Mouse (Mus musculus) cerebellum, adult 2 months (tissue): Measurements from ENCODE around the gene Rgs8. TPM values are rescaled to one million over a fixed set of nuclear protein-coding genes. Genes with fewer than 3 reads are reported as not detected.

Experiments
- DNase-seq, 2 experiments: peaks; one replicate each; pipeline ENCODE4 v3.0.0; 2021
- H3K27ac ChIP-seq: fragments of 200-500 bp; 2 replicates; pipeline ENCODE4 v1.5.1; 2012; ENCODE audit warnings: low read length, control low read depth, inconsistent platforms; ENCODE audit not compliant: insufficient read depth
- H3K27me3 ChIP-seq: fragments of 200-500 bp; 2 replicates; pipeline ENCODE4 v1.6.1; 2012; ENCODE audit warnings: inconsistent platforms, mild to moderate bottlenecking, low read length, moderate library complexity; ENCODE audit not compliant: control insufficient read depth, insufficient read depth
- H3K4me1 ChIP-seq: fragments of 200-500 bp; 2 replicates; pipeline ENCODE4 v1.6.1; 2011; ENCODE audit warnings: low read length; ENCODE audit not compliant: control insufficient read depth, insufficient read depth
- H3K4me3 ChIP-seq: fragments of 200-500 bp; replicated peaks from 2 replicates; pipeline ENCODE3; 2011; ENCODE audit warnings: mild to moderate bottlenecking, low read depth, low read length, control low read depth; ENCODE audit not compliant: insufficient read depth
- CTCF ChIP-seq: fragments of 200-500 bp; IDR thresholded peaks from 2 replicates; pipeline ENCODE4 v1.5.1; 2011; ENCODE audit warnings: low read depth, mild to moderate bottlenecking, control low read depth, low read length, moderate library complexity, borderline replicate concordance; ENCODE audit not compliant: insufficient read depth
- POLR2A ChIP-seq: fragments of 200-500 bp; IDR thresholded peaks from 2 replicates; pipeline ENCODE4 v1.6.1; 2011; ENCODE audit warnings: low read length, control low read depth, borderline replicate concordance; ENCODE audit not compliant: insufficient read depth
- whole genome bisulfite sequencing: fragments of 180-500 bp; shearing (Covaris S2); methylation state at CpG from one replicate; pipeline ENCODE4 v1.1.7; 2018; 5-methylcytosine and 5-hydroxymethylcytosine counted together
- polyA plus RNA-seq: library from polyadenylated mRNA; depleted of rRNA; stranded (reverse); fragments of >200 nt; gene quantifications from 2 replicates; pipeline ENCODE4 v1.2.3, GENCODE M21; 2012; rRNA removed

Gene Rgs8
- polyA plus RNA-seq, 1 experiment = 371 TPM

DNA sequence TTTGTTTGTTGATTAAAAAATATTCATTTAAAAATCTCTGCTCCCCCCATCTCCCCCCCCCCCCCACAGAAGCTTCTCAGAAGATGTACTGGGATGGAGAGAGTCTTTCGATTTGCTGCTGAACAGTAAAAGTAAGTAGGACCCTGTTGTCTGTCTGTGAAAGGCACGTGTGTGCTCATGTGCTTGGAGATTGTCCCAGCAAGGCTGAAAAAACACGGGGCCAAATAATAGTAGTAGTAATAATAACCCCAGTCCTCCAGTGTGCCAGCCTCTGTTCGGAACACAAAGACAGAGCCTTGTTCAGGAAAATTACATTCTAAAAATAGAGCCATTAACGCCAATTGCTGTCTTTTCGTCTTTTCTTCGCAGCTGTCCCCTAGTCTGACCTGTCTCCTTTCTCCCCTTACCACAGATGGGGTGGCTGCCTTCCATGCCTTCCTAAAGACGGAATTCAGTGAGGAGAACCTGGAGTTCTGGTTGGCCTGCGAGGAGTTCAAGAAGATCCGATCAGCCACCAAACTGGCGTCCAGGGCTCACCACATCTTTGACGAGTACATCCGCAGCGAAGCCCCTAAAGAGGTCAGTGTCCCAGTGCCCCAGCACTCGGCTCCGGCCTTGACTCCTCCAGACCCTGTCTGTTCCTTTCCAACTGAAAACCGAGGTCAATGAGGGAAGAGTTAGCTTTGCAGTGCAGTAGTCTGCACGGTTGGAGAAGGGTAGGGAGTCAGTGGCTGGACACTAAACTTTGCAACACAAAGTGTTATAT, 88.9 kb downstream of the Rgs8 start:
- no peak for DNase-seq
- peaks cover 7% of the 10 kb centered on the region for H3K4me1 ChIP-seq
- H3K27me3 ChIP-seq = no peaks in the 10 kb centered on the region
- no peak overlapping the region for H3K27ac ChIP-seq
- H3K4me3 ChIP-seq = peak overlapping the region; percentile 24
- TF ChIP-seq POLR2A = no peak
- TF ChIP-seq CTCF = no peak
- 57% methylated on average over 18 of the region's 18 CpGs for WGBS

- Histone ChIP-seq H3K27me3 (no peaks in the 10 kb centered on the region), H3K27ac (no peak overlapping the region), H3K4me3 (no peak overlapping the region), H3K4me1 (peaks cover 7% of the 10 kb centered on the region)
- peak; percentile 72 to 82 for DNase-seq
- no peak for TF ChIP-seq POLR2A
- TF ChIP-seq CTCF = peak; percentile 92
- WGBS = 47% methylated on average over 11 of the region's 11 CpGs
Measured at GRCm38 (mm10) chr1:153742374-153743155, 89.7 kb downstream of the Rgs8 start.

DNA sequence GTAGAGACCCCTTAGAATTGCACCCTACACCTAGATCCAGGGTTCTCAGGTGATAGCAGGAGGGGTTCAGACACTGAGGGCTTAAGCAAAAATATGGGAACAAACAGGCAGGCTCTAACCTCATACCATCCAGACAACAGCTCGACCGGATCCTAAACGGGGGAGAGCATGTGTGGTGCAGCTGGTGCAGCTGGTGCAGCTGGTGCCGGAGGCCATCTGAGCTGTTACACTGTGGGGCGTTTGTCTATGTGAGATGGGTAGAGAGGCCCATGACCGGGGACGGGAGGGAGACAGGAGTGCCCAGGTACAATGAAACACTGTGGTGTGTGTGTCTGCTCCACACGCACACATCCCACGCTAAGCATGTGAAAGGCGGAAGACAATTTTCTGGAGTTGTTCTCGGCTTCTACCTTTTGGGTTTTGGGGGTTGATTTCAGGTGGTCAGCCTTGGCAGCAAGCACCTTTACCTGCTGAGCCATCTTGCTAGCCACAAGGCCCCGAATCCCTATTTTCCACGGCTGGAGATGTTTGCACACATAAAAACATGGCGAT, 93.4 kb downstream of the Rgs8 start:
- Histone ChIP-seq H3K4me3 (no peak overlapping the region), H3K27me3 (no peaks in the 10 kb centered on the region), H3K4me1 (peaks cover 7% of the 10 kb centered on the region), H3K27ac (no peak overlapping the region)
- DNase-seq = no peak
- TF ChIP-seq POLR2A = no peak
- no peak for TF ChIP-seq CTCF
- 75% methylated on average over 14 of the region's 14 CpGs for WGBS

DNA sequence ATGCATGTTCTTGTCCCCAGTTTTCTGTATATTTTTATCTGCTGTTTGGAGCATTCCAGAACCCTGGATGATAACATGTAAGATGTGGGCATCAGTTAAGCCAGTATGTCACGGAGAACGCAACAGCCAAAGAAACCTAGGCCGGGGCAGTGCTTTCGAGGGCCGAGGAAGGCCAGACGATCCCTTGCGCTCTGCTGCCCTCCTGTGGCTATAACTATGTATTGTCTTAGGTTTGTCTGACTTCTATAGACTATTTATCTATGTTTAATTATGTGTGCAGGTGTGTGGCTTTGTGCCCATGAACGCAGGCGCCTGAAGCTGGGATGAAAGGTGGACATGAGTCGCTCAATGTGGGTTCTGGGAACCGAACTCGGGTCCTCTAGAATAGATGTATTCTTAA, 93.9 kb downstream of the Rgs8 start:
- peak; percentile 68 to 75 for DNase-seq
- Histone ChIP-seq H3K4me3 (no peak overlapping the region), H3K27me3 (no peaks in the 10 kb centered on the region), H3K27ac (no peak overlapping the region), H3K4me1 (peaks cover 7% of the 10 kb centered on the region)
- TF ChIP-seq CTCF (peak; percentile 96), POLR2A (no peak)
- 4% methylated on average over 12 of the region's 12 CpGs for WGBS

- TF ChIP-seq POLR2A (no peak), CTCF (no peak)
- no peak for DNase-seq
- no peak overlapping the region for H3K27ac ChIP-seq
- 69% methylated on average over 12 of the region's 12 CpGs for WGBS
- H3K27me3 ChIP-seq = no peaks in the 10 kb centered on the region
- no peaks in the 10 kb centered on the region for H3K4me1 ChIP-seq
- H3K4me3 ChIP-seq = no peak overlapping the region
Measured at GRCm38 (mm10) chr1:153747861-153748530, 95.2 kb downstream of the Rgs8 start.

DNA sequence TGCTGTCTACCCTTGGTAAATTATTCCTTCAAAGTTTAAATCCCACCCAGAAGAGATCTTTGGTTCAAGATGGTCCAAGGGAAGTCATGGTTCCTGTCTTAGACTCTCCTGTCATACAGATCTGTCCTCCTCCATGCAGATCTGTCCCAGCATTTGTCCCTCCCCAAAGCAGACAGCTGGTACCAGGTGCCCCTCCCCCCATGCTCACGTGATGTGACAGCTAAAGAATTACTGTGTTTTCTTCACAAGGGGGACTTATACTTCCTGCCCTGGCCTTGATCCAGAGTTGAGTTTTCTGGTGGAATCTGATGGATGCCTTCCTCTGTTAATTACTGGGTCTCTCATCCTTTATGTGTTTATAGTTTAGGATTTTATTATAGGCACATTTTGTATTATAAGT, 95.7 kb downstream of the Rgs8 start:
- Histone ChIP-seq H3K4me3 (no peak overlapping the region), H3K27me3 (no peaks in the 10 kb centered on the region), H3K4me1 (no peaks in the 10 kb centered on the region), H3K27ac (no peak overlapping the region)
- TF ChIP-seq CTCF (no peak), POLR2A (no peak)
- DNase-seq = no peak
- 10% methylated on average over 1 of the region's 1 CpGs for WGBS

DNA sequence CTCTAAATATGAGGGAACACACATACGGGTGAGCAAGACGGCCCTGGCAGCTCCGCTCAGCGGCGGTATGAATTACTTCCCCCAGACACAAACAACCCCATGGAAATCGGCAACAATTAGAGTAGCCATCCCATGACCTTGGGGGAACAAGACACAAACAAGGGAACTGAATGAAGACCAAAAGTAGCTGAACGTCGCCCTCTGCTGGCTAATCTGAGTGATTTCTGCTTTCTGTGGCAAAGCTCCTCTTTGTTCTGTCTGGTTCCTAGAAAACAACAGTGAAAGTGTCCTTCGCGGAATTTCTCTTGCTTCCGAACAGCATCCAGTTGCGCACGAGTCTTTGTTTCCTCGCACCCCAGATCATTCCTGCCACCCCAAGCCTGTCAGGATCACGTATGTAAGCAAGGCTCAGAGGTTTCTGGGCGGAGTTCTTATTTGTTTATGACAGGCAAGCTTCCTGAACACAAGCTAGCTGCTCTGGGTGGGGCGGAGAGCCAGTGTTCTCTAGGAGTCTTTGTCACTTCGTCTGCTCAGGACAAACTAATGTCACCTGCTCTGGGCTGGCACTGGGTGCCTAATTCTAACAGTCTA, 96.5 kb downstream of the Rgs8 start, which contains the start of gene Rnasel:
Gene Rnasel, plus strand, starts transcription at position 216 of the 591 bp plus-strand sequence.
- H3K27ac ChIP-seq = no peak within 1 kb of the TSS
- no peaks in the 10 kb centered on the region for H3K27me3 ChIP-seq
- TF ChIP-seq POLR2A (no peak), CTCF (peak; percentile 72)
- DNase-seq = peak; percentile 57 to 63
- 3% methylated on average over 18 of the region's 18 CpGs for WGBS
- peak within 1 kb of the TSS; percentile 20 for H3K4me3 ChIP-seq
- H3K4me1 ChIP-seq = no peaks in the 10 kb centered on the region

Other genes starting within 250 kb of the Rgs8 start
- gene Shcbp1l, start 227.9 kb upstream of the Rgs8 start, polyA plus RNA-seq = 5.8 and 7.0 TPM in 2 replicates
- gene Dhx9, start 165.4 kb upstream of the Rgs8 start, polyA plus RNA-seq = 57.5 and 63.0 TPM in 2 replicates
- 2.9 and 3.8 TPM in 2 replicates for gene Npl, start 103.0 kb upstream of the Rgs8 start, polyA plus RNA-seq
- 12.2 and 12.7 TPM in 2 replicates for gene Rgs16, start 87.3 kb downstream of the Rgs8 start, polyA plus RNA-seq
- 3.8 and 3.9 TPM in 2 replicates for gene Rnasel, start 96.4 kb downstream of the Rgs8 start, polyA plus RNA-seq
- gene Rgsl1, start 191.1 kb downstream of the Rgs8 start, polyA plus RNA-seq = 0.70 and 0.78 TPM in 2 replicates
- not detected in 2 replicates for gene Teddm1b, start 221.3 kb downstream of the Rgs8 start, polyA plus RNA-seq
- not detected in 2 replicates for gene Teddm1a, start 238.7 kb downstream of the Rgs8 start, polyA plus RNA-seq
- 1,343 and 1,402 TPM in 2 replicates for gene Glul, start 246.9 kb downstream of the Rgs8 start, polyA plus RNA-seq
- 0.87 and 1.1 TPM in 2 replicates for gene Teddm2, start 247.2 kb downstream of the Rgs8 start, polyA plus RNA-seq